Mouse (Mus musculus): ENCODE data around the gene Atl3. TPM values are rescaled to one million over a fixed set of nuclear protein-coding genes. Genes with fewer than 3 reads are reported as not detected.

Atl3 gene
- polyA plus RNA-seq (2015; fragmentation: Nextera tagmentation; extraction: Ambion mirVana): 15.2 and 19.8 TPM in 2 replicates

DNA sequence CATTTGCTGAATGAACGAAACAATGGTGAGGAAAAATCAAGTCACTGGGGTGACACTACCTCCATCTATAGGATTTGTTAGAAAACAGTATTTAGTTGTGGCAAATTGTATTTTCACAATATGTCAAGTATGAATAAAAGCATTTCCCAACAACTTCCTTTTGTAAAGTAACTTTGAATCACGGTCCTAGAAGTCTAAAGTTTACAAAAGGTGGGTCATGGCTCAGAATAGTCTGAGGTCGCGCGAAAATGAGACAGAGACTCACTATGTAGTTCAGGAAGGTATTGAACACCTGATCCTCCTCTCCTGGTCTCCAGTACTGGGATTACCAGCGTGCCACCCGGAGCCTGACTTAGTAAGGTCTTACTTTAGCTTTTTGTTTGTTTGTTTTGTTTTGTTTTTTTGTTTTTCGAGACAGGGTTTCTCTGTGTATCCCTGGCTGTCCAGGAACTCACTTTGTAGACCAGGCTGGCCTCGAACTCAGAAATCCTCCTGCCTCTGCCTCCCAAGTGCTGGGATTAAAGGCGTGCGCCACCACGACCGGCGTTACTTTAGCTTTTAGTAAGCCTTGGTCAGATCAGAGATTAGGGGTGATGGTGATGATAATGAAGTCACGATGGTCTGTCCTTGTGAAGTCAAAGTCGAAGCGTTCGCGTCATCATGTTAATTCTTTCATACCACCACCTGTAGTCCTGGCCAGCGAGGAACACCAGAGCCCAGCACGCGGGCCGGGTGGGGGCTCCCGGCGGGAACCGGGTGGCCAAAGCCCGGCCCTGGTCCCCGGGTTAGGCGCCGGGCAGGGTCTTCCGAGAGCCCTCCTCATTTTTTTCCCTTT lies at the start of gene Atl3:
Atl3 (plus strand) TSS at position 689 of the 835 bp plus-strand sequence.

DNA sequence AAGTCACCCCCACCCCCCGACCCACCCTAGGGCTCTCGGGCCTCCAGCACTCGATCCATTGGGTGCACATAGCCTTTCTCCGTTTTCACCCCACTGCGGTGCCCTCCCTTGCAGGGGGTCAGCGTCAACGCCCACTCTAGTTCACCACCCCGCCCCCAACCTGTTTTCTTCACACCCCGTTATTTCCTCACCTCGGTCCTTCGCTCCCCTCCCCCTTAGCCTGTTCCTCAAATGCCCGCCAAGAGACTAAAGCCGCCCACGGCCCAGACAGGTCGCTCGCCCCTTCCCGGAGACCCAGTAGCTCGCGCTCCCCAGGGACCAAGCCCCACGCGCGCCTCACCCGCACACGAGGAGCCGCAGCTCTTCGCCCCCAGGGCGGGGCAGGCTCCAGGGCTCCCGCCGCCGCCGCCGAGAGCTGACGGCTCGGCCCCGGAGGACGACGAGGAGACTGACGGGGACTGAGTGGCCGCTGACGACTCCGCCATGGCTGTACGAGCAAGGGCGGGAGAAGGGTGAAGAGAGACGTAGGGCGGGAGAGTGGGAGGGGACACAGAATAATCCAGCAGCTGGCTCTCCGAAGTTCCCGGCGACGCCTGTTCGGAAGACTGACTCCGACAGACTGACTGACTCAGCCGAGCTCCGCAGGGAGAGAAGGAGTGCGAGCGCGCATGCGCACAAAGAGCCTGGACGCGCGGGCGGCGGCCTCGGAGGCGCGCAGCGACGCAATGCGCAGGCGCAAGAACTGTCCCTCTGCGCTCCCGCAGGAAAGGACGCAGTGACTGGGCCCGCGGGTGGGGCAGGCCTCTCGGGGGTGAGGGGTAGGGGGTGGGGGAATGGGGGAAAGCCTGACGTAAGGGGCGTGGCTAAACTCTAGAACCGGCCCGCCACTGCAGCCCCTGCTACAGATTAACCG lies 11.0 kb upstream of the Atl3 start, which contains the start of gene Rtn3:
Rtn3 (minus strand) TSS at position 683 of the 913 bp plus-strand sequence.

DNA sequence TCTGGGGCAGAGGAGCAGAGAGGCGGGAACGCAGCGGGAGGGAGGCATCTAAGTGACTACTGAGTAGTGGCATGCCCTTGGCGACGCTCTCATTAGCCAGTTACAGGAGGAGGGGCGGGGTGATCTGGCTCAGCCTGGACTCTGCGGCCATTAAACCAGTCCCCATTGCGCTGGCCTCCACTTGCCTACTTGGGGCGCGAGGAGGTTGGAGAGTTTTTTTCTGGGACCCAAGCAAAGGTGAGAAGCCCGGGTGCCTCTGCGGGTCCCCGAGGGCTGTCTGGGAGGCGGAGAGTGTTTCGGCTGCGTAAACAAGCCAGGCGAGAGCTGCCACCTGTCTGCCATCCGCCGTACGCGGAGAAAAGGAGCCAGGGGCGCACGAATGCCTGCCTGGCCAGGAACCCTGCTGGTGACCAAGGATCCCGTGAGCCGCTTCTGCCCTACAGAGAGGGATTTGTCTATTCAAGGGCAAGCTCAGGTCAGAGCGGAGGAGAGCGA lies 63.5 kb downstream of the Atl3 start, which contains the start of gene Pla2g16:
Pla2g16 (plus strand) TSS at position 132 of the 495 bp plus-strand sequence.

Other genes with a start within 250 kb of the Atl3 start
- gene Rcor2, start 226.7 kb upstream of the Atl3 start, polyA plus RNA-seq (2015; fragmentation: Nextera tagmentation; extraction: Ambion mirVana): 4.2 and 4.9 TPM in 2 replicates
- 22.2 and 27.2 TPM in 2 replicates for gene Mark2, start 152.2 kb upstream of the Atl3 start, polyA plus RNA-seq (2015; fragmentation: Nextera tagmentation; extraction: Ambion mirVana)
- 14.2 and 15.1 TPM in 2 replicates for gene Spindoc, start 111.0 kb upstream of the Atl3 start, polyA plus RNA-seq (2015; fragmentation: Nextera tagmentation; extraction: Ambion mirVana)
- 5.1 and 6.6 TPM in 2 replicates for gene 2700081O15Rik, start 76.4 kb upstream of the Atl3 start, polyA plus RNA-seq (2015; fragmentation: Nextera tagmentation; extraction: Ambion mirVana)
- gene Rtn3, start 10.8 kb upstream of the Atl3 start, polyA plus RNA-seq (2015; fragmentation: Nextera tagmentation; extraction: Ambion mirVana): 138 and 168 TPM in 2 replicates
- 20.6 and 27.0 TPM in 2 replicates for gene Pla2g16, start 63.4 kb downstream of the Atl3 start, polyA plus RNA-seq (2015; fragmentation: Nextera tagmentation; extraction: Ambion mirVana)
- 0.46 TPM in 1 of 2 replicates, not detected in the other for gene Lgals12, start 113.2 kb downstream of the Atl3 start, polyA plus RNA-seq (2015; fragmentation: Nextera tagmentation; extraction: Ambion mirVana)
- gene Hrasls5, start 118.5 kb downstream of the Atl3 start, polyA plus RNA-seq (2015; fragmentation: Nextera tagmentation; extraction: Ambion mirVana): not detected in 2 replicates
- gene Slc22a19, start 217.3 kb downstream of the Atl3 start, polyA plus RNA-seq (2015; fragmentation: Nextera tagmentation; extraction: Ambion mirVana): 0.12 and 0.36 TPM in 2 replicates

Measured in adrenal gland, postnatal 0 days (tissue).